Mouse (Mus musculus) neural tube, embryonic 12.5 days (tissue): ENCODE results near the gene Traf5. TPM values are rescaled to one million over a fixed set of nuclear protein-coding genes. Genes with fewer than 3 reads are reported as not detected.

ENCODE experiments used
- ATAC-seq: fragments of 200-750 bp; cut with Nextera tagmentation; 2 replicates; pipeline ENCODE4 v1.8.0; 2017; ENCODE audit warnings: low read depth, mild to moderate bottlenecking, moderate TSS enrichment, moderate library complexity; ENCODE audit not compliant: low FRiP score
- H3K27ac ChIP-seq: fragments of 300-500 bp; sonication (generic); 2 replicates; pipeline ENCODE4 v1.5.1; 2016
- H3K27me3 ChIP-seq: fragments of 300-500 bp; sonication (generic); replicated peaks from 2 replicates; pipeline ENCODE4 v1.6.1; 2016; ENCODE audit warnings: mild to moderate bottlenecking
- H3K36me3 ChIP-seq: fragments of 300-500 bp; sonication (generic); 2 replicates; pipeline ENCODE4 v1.6.1; 2016; ENCODE audit warnings: mild to moderate bottlenecking
- H3K4me1 ChIP-seq: fragments of 300-500 bp; sonication (generic); 2 replicates; pipeline ENCODE4 v1.6.1; 2016
- H3K4me2 ChIP-seq: fragments of 300-500 bp; sonication (generic); replicated peaks from 2 replicates; pipeline ENCODE4 v1.6.1; 2016; ENCODE audit warnings: mild to moderate bottlenecking
- H3K4me3 ChIP-seq: fragments of 300-500 bp; sonication (generic); 2 replicates; pipeline ENCODE4 v1.5.1; 2016
- H3K9ac ChIP-seq: fragments of 300-500 bp; sonication (generic); 2 replicates; pipeline ENCODE4 v1.6.1; 2016; ENCODE audit warnings: mild to moderate bottlenecking
- H3K9me3 ChIP-seq: fragments of 300-500 bp; sonication (generic); 2 replicates; pipeline ENCODE4 v1.6.1; 2016; ENCODE audit warnings: mild to moderate bottlenecking
- WGBS: fragments of 180-500 bp; shearing (Covaris S2); methylation state at CpG from one replicate; pipeline ENCODE4 v1.1.7; 2016; 5-methylcytosine and 5-hydroxymethylcytosine counted together
- polyA plus RNA-seq: library from polyadenylated mRNA; unstranded; fragments of >200 nt; fragmentation: Nextera tagmentation; extraction: Ambion mirVana; gene quantifications from 2 replicates; pipeline ENCODE4 v1.2.1, GENCODE M21; 2016

Gene Traf5
- polyA plus RNA-seq, result 5.0 and 5.2 TPM in 2 replicates

DNA sequence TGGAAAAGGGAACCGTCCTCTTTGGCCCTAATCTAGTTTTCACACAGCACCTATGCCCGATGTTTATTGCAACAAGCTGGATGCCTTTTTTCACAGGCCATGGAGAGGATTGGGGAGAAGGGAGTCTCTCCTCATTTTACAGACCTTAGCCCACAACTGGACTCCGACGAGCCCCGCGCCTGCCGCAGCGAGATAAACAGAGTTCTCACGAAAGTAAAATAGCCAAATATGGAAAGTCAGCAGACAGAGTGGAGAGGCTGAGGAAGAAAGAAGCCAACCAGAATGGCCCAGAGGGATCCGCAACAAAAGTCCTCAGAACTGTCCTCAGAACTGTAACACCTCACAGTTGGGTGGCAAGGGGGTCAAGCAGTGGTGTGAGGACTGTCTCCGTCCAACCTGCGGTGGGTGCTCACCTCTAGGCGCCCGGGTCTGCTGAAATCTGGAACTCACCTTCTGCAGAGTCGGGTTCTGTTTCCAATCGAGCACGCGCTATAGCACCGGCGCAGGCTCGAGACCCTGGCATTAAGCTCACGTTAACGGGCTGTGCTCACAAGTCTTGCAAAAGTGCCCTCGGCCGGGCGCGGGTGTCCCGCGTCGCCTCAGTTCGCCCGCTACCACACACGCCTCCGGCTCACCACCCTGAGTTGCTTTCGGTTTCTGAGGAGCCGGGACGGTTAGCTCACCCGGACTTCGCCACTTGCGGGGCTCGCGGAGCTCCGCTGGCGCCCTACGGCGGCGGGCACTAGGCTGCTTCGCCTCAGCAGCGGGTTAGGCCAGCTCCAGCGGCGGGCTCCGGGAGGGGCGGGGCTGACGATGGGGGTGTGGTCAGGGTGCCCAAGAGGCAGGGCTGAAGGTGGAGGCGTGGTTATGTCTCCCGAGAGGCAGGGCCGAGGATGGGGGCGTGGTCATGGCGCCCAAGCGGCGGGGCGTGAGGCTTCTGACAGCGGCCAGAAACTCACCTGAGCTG lies at the start of gene Traf5:
Gene Traf5 (minus strand): TSS at position 754 of the 967 bp plus-strand sequence.
- Histone ChIP-seq H3K4me2 (peak within 1 kb of the TSS; percentile 93), H3K27ac (no peak within 1 kb of the TSS), H3K27me3 (peaks cover 18% of the 10 kb centered on the region), H3K9ac (peak within 1 kb of the TSS; percentile 61), H3K36me3 (no peaks in the 10 kb centered on the region), H3K9me3 (no peaks in the 10 kb centered on the region), H3K4me3 (peak within 1 kb of the TSS; percentile 54), H3K4me1 (no peaks in the 10 kb centered on the region; the same call in 1 of the 2 replicates)
- 2% methylated on average over 63 of the region's 63 CpGs for WGBS
- ATAC-seq, result peak; percentile 98

DNA sequence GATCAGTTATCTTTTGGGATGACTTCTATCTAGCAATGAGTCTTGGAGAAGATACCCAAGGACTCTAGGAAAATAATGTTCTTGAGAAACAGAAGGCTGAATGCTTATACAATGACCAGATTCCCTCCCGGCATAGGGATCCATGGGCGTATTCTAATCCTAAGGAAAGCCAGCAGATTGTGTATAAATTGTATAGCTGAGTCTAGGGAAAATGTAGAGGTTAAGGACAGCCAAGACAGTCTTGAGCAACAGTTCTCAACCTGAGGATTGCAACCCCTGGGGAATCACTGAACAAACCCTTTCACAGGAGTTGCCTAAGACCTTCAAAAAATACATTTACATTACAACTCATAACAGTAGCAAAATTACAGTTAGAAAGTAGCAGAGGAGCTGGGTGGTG lies 48.0 kb upstream of the Traf5 start:
- no peaks in the 10 kb centered on the region for H3K9me3 ChIP-seq
- no peak overlapping the region for H3K4me3 ChIP-seq
- 96% methylated on average over 2 of the region's 2 CpGs for WGBS
- H3K4me1 ChIP-seq, result peaks cover 16% of the 10 kb centered on the region
- no peak overlapping the region for H3K9ac ChIP-seq
- no peaks in the 10 kb centered on the region for H3K27me3 ChIP-seq
- no peak overlapping the region for H3K27ac ChIP-seq
- H3K4me2 ChIP-seq, result no peak overlapping the region
- no peaks in the 10 kb centered on the region for H3K36me3 ChIP-seq
- ATAC-seq, result no peak

DNA sequence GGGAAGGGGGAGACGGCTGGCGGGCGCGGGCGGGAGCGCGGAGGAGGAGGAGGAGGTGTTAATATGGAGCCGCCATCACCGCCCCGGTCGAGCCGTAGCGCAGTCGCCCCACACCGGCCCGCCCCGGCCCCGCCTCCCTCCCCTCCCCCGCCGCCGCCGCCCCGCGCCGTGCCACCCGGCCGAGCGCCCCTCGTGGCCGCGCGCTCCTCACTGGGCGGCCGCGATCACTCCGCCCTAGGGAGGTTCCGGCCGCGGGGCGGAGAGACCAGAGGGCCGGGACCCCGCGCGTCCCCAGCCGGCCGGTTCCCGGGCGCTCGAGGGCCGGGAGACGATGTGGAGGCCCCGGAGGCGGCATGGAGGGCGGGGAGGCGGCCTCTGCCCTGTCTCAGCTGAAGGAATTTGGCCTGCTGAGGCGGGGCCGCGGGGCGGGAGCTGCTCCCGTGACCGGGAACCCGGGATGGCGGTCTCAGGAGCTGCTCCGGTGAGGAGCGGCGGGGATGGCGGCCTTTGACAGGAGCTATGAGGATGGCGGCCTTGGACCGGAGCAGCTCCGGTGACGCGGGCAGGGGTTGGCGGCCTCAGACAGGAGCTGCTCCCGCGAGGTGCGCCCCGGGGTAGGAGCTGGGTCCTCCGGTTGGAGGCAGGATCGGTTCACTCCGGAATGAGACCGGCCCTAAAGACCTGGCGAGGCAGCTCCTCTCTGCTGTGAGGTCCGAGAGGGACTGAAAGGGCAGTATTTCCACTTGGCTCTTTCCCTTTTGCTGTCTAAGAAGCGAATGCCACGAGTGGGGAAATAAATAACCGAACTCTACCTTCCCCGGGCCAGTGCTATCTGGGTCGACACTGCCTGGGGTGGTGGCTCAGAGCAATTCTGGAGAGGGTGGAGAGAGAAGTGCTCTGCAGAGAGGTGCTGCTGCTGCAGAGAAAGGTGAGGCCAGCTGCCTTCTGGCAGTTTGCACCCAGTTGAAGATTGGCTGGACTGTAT lies 45.9 kb upstream of the Traf5 start, which contains the start of gene Rcor3:
Gene Rcor3 (minus strand): TSS at position 137 of the 985 bp plus-strand sequence.
- peak within 1 kb of the TSS; percentile 94 for H3K9ac ChIP-seq
- H3K4me2 ChIP-seq, result peak within 1 kb of the TSS; percentile 94
- H3K27me3 ChIP-seq, result no peaks in the 10 kb centered on the region
- peaks cover 16% of the 10 kb centered on the region for H3K4me1 ChIP-seq
- no peaks in the 10 kb centered on the region for H3K36me3 ChIP-seq
- H3K27ac ChIP-seq, result peak within 1 kb of the TSS; percentile 97
- no peaks in the 10 kb centered on the region for H3K9me3 ChIP-seq
- under 1% methylated on average over 62 of the region's 88 CpGs for WGBS
- peak; percentile 84 for ATAC-seq
- H3K4me3 ChIP-seq, result peak within 1 kb of the TSS; percentile 85

- Histone ChIP-seq H3K4me3 (peak overlapping the region; percentile 85), H3K27ac (peak overlapping the region; percentile 97), H3K4me2 (peak overlapping the region; percentile 94), H3K9me3 (no peaks in the 10 kb centered on the region), H3K4me1 (peaks cover 16% of the 10 kb centered on the region), H3K27me3 (no peaks in the 10 kb centered on the region), H3K36me3 (no peaks in the 10 kb centered on the region), H3K9ac (peak overlapping the region; percentile 94)
- WGBS, result under 1% methylated on average over 35 of the region's 61 CpGs
- peak; percentile 53 for ATAC-seq
These were observed 45.0 kb upstream of the Traf5 start for GRCm38 (mm10) chr1:192137291-192137925.

DNA sequence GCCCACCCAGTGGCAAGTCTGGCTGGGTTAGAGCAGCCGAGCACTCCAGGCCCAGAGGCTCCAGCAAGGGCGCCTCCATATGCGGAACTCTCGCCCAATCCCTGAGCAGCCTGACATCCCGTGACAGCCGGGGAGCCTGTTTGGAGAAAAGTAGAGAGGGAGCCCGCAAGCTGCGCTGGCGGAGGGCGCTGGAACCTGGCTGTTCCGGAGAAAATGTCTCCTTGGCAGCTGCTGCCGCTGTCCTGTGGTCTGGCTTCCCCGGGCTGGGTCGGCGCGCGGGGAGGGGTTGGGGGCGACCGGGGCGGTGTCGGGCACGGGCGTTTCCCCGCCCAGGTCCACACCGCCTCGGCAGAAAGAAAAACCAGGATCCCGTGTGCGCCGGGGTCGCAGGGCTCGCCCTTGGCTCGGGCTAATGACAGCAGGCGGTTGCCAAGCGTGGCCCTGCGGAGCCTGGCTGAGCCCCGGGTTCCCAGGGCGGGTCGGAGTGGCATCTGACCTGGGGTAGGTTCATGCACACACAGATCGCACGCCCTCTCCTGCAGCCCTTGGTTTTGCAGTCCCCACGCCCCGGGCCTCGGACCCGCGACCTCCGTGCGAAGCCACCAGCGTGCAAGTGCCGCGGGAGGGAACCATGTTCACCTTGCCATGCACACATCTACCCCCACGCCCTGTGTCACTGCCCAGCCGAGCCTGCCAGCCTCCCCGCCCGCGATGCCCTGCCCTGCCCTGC lies 44.4 kb upstream of the Traf5 start:
- Histone ChIP-seq H3K4me2 (peak overlapping the region; percentile 94), H3K27ac (peak overlapping the region; percentile 97), H3K9me3 (no peaks in the 10 kb centered on the region), H3K4me1 (peaks cover 16% of the 10 kb centered on the region), H3K27me3 (no peaks in the 10 kb centered on the region), H3K36me3 (no peaks in the 10 kb centered on the region), H3K4me3 (peak overlapping the region; percentile 85), H3K9ac (peak overlapping the region; percentile 94)
- ATAC-seq, result peak; percentile 90
- WGBS, result under 1% methylated on average over 53 of the region's 55 CpGs

DNA sequence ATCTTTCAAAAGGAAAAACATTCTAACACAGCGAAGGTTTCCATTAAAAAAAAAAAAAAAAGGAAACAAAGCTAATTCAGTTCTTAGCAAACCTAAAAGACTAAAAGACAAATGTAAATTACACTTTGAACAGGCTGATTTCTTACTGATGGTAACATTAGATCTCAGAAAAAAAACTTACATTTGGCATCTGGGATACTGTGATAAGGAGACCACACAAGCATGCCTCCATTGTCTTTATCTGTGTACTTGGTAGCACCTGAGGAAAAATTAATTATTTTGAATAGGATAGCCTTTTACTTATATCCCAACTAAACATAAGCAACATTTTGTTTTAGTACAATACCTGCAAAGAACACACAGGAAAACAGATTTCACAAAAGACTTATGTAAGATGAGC lies 37.8 kb upstream of the Traf5 start:
- peaks cover 19% of the 10 kb centered on the region for H3K36me3 ChIP-seq
- ATAC-seq, result no peak
- no peak overlapping the region for H3K9ac ChIP-seq
- H3K9me3 ChIP-seq, result no peaks in the 10 kb centered on the region
- no peak overlapping the region for H3K4me3 ChIP-seq
- no peaks in the 10 kb centered on the region for H3K27me3 ChIP-seq
- H3K4me2 ChIP-seq, result no peak overlapping the region
- WGBS, result 93% methylated on average over 1 of the region's 1 CpGs
- no peak overlapping the region for H3K27ac ChIP-seq
- H3K4me1 ChIP-seq, result no peaks in the 10 kb centered on the region

- Histone ChIP-seq H3K9me3 (no peaks in the 10 kb centered on the region), H3K27me3 (no peaks in the 10 kb centered on the region), H3K4me1 (no peaks in the 10 kb centered on the region), H3K9ac (no peak overlapping the region), H3K4me3 (no peak overlapping the region), H3K4me2 (no peak overlapping the region), H3K27ac (no peak overlapping the region), H3K36me3 (peaks cover 30% of the 10 kb centered on the region)
- ATAC-seq, result no peak
- 96% methylated on average over 8 of the region's 8 CpGs for WGBS
These were observed 36.0 kb upstream of the Traf5 start for GRCm38 (mm10) chr1:192128343-192128742.

- H3K27ac ChIP-seq, result no peak overlapping the region
- no peaks in the 10 kb centered on the region for H3K27me3 ChIP-seq
- H3K9me3 ChIP-seq, result no peaks in the 10 kb centered on the region
- no peaks in the 10 kb centered on the region for H3K4me1 ChIP-seq
- no peak overlapping the region for H3K9ac ChIP-seq
- 90% methylated on average over 6 of the region's 6 CpGs for WGBS
- peaks cover 50% of the 10 kb centered on the region for H3K36me3 ChIP-seq
- ATAC-seq, result no peak
- H3K4me2 ChIP-seq, result no peak overlapping the region
- no peak overlapping the region for H3K4me3 ChIP-seq
These were observed 33.4 kb upstream of the Traf5 start for GRCm38 (mm10) chr1:192125761-192126160.

- Histone ChIP-seq H3K27ac (no peak overlapping the region), H3K4me1 (no peaks in the 10 kb centered on the region), H3K9me3 (no peaks in the 10 kb centered on the region), H3K36me3 (peaks cover 61% of the 10 kb centered on the region), H3K4me3 (no peak overlapping the region), H3K9ac (no peak overlapping the region), H3K27me3 (no peaks in the 10 kb centered on the region), H3K4me2 (no peak overlapping the region)
- WGBS, result 92% methylated on average over 6 of the region's 6 CpGs
- ATAC-seq, result no peak
These were observed 23.9 kb upstream of the Traf5 start for GRCm38 (mm10) chr1:192116262-192116661.

DNA sequence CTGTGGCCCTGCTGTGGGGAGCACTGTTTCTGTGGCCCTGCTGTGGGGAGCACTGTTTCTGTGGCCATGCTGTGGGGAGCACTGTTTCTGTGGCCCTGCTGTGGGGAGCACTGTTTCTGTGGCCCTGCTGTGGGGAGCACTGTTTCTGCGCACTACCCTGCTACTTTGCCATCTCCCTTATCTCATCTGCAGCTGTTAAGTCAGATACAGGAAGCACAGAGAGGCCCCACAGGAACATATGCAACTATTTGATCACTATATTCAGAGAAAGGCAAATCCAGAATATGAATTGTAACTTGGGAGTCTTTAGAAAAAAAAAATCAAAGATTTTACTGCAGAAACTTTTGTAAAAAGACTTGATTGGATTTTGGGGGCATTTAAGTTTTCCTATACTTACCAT lies 23.0 kb upstream of the Traf5 start:
- H3K9me3 ChIP-seq, result no peaks in the 10 kb centered on the region
- peaks cover 61% of the 10 kb centered on the region for H3K36me3 ChIP-seq
- 100% methylated on average over 1 of the region's 1 CpGs for WGBS
- H3K4me1 ChIP-seq, result no peaks in the 10 kb centered on the region
- no peaks in the 10 kb centered on the region for H3K27me3 ChIP-seq
- no peak overlapping the region for H3K4me2 ChIP-seq
- ATAC-seq, result no peak
- no peak overlapping the region for H3K27ac ChIP-seq
- no peak overlapping the region for H3K4me3 ChIP-seq
- no peak overlapping the region for H3K9ac ChIP-seq

GRCm38 (mm10) chr1:192109169-192109568 lies 16.8 kb upstream of the Traf5 start:
- H3K9ac ChIP-seq, result no peak overlapping the region
- no peak overlapping the region for H3K4me2 ChIP-seq
- H3K4me3 ChIP-seq, result no peak overlapping the region
- no peaks in the 10 kb centered on the region for H3K4me1 ChIP-seq
- no peaks in the 10 kb centered on the region for H3K27me3 ChIP-seq
- H3K27ac ChIP-seq, result no peak overlapping the region
- no peaks in the 10 kb centered on the region for H3K9me3 ChIP-seq
- 84% methylated on average over 6 of the region's 6 CpGs for WGBS
- ATAC-seq, result no peak
- peaks cover 35% of the 10 kb centered on the region for H3K36me3 ChIP-seq
